Mouse (Mus musculus): Measurements from ENCODE around the gene Pla2g1b. TPM values are rescaled to one million over a fixed set of nuclear protein-coding genes. Genes with fewer than 3 reads are reported as not detected.

Pla2g1b gene
- total and polyA plus RNA-seq, 2 experiments from 2014 or later = not detected

DNA sequence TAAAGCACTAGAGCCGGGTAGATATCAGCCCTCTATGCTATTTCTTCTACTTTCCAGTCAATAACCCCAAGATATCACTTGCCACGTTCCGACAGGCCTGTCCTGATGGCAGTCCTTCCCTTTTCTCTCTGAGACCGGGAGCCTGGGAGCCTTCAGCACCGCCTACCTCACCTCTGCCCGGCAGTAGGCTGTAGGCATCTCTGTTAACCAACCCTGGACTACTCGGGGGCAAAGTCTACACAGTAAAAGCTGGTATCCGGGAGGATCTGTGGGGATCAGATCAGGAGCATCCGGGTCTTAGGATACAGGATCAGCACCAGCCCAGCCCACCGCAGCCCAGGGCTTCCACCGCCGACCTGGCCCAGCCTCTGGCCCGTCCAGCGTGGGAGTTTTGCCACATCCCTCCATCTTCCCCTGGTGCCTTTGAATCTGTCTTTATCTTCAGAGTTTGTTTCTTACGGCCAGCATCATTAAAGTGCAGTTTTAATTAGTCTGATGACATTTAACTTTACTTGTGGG is 57.0 kb downstream of the Pla2g1b start:
- no peak overlapping the region for H3K4me3 ChIP-seq (ENCODE audit: low read depth, low read length)
- no peaks in the 10 kb centered on the region for H3K27me3 ChIP-seq (ENCODE audit: insufficient read depth, low read length)
- DNase-seq (ENCODE audit: low spot score) (no peak), ATAC-seq (ENCODE audit: low FRiP score) (no peak)
- TF ChIP-seq CTCF (IDR thresholded peaks at IDR 0.05) = no peak
- H3K27ac ChIP-seq (ENCODE audit: low read depth, low read length) = no peak overlapping the region
- H3K4me1 ChIP-seq (ENCODE audit: insufficient read depth, low read length) = 0 out of 2 replicates have a peak, but pooled peaks cover 2% of the 10 kb centered on the region
- H3K9me3 ChIP-seq (ENCODE audit: low read length) = no peaks in the 10 kb centered on the region
- peaks cover 2% of the 10 kb centered on the region; the same call in 1 of the 2 replicates for H3K36me3 ChIP-seq (ENCODE audit: insufficient read depth, low read length)
- H3K9ac ChIP-seq (replicated peaks; ENCODE audit: low read length, poor library complexity, severe bottlenecking) = no peak overlapping the region
- 76% methylated on average over 15 of the region's 15 CpGs for WGBS
- H3K4me2 ChIP-seq (ENCODE audit: low read depth, low read length, poor library complexity, severe bottlenecking) = no peak overlapping the region

DNA sequence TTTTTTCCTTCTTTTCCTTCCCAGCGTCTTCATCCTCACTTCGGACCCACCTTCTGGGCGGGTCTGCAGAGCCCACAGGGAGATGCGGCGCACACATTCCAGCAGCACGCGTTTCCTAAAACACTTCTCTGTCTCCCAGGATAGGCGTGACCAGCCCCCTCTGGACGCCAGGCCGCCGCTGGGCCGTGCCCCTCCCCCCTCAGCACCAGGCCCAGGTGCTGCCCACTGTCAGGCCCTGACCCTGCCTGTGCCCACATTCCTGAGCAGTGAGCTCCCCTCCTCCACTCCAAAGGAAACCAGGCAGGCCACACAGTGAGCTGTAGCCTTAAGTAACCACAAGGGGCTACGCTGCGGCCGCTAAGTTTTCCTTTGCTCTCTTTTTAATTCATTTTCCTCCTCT is 57.9 kb downstream of the Pla2g1b start:
- H3K4me1 ChIP-seq (ENCODE audit: insufficient read depth, low read length) = 0 out of 2 replicates have a peak, but pooled peaks cover 2% of the 10 kb centered on the region
- no peak overlapping the region for H3K4me3 ChIP-seq (ENCODE audit: low read depth, low read length)
- DNase-seq (ENCODE audit: low spot score) (no peak), ATAC-seq (ENCODE audit: low FRiP score) (no peak)
- no peaks in the 10 kb centered on the region for H3K9me3 ChIP-seq (ENCODE audit: low read length)
- H3K27ac ChIP-seq (ENCODE audit: low read depth, low read length) = no peak overlapping the region
- H3K4me2 ChIP-seq (ENCODE audit: low read depth, low read length, poor library complexity, severe bottlenecking) = no peak overlapping the region
- H3K9ac ChIP-seq (replicated peaks; ENCODE audit: low read length, poor library complexity, severe bottlenecking) = no peak overlapping the region
- H3K27me3 ChIP-seq (ENCODE audit: insufficient read depth, low read length) = no peaks in the 10 kb centered on the region
- H3K36me3 ChIP-seq (ENCODE audit: insufficient read depth, low read length) = peaks cover 2% of the 10 kb centered on the region; the same call in 1 of the 2 replicates
- 15% methylated on average over 15 of the region's 15 CpGs for WGBS
- TF ChIP-seq CTCF (IDR thresholded peaks at IDR 0.05) = peak; percentile 34

Other genes starting within 250 kb of the Pla2g1b start
- 33.2 and 41.5 TPM in 2 replicates for gene Pop5, start 230.4 kb upstream of the Pla2g1b start, total RNA-seq (2014; rRNA removed)
- gene Pop5, start 230.4 kb upstream of the Pla2g1b start, polyA plus RNA-seq (2015; fragmentation: Nextera tagmentation; extraction: Ambion mirVana) = 95.5 and 101 TPM in 2 replicates
- gene Rnf10, start 193.4 kb upstream of the Pla2g1b start, total RNA-seq (2014; rRNA removed) = 103 and 118 TPM in 2 replicates
- 154 and 158 TPM in 2 replicates for gene Rnf10, start 193.4 kb upstream of the Pla2g1b start, polyA plus RNA-seq (2015; fragmentation: Nextera tagmentation; extraction: Ambion mirVana)
- 29.6 and 36.7 TPM in 2 replicates for gene Coq5, start 186.6 kb upstream of the Pla2g1b start, total RNA-seq (2014; rRNA removed)
- gene Coq5, start 186.6 kb upstream of the Pla2g1b start, polyA plus RNA-seq (2015; fragmentation: Nextera tagmentation; extraction: Ambion mirVana) = 42.8 and 43.5 TPM in 2 replicates
- gene Dynll1, start 165.3 kb upstream of the Pla2g1b start, total RNA-seq (2014; rRNA removed) = 196 and 214 TPM in 2 replicates
- gene Dynll1, start 165.3 kb upstream of the Pla2g1b start, polyA plus RNA-seq (2015; fragmentation: Nextera tagmentation; extraction: Ambion mirVana) = 893 and 930 TPM in 2 replicates
- 44.1 and 45.5 TPM in 2 replicates for gene Srsf9, start 139.1 kb upstream of the Pla2g1b start, total RNA-seq (2014; rRNA removed)
- 88.0 and 93.8 TPM in 2 replicates for gene Srsf9, start 139.1 kb upstream of the Pla2g1b start, polyA plus RNA-seq (2015; fragmentation: Nextera tagmentation; extraction: Ambion mirVana)
- 17.6 and 27.8 TPM in 2 replicates for gene Gatc, start 125.1 kb upstream of the Pla2g1b start, total RNA-seq (2014; rRNA removed)
- 39.2 and 42.4 TPM in 2 replicates for gene Gatc, start 125.1 kb upstream of the Pla2g1b start, polyA plus RNA-seq (2015; fragmentation: Nextera tagmentation; extraction: Ambion mirVana)
- gene Triap1, start 125.0 kb upstream of the Pla2g1b start, total RNA-seq (2014; rRNA removed) = 10.7 and 16.9 TPM in 2 replicates
- gene Triap1, start 125.0 kb upstream of the Pla2g1b start, polyA plus RNA-seq (2015; fragmentation: Nextera tagmentation; extraction: Ambion mirVana) = 53.8 and 54.5 TPM in 2 replicates
- gene Cox6a1, start 117.3 kb upstream of the Pla2g1b start, total RNA-seq (2014; rRNA removed) = 1,189 and 1,342 TPM in 2 replicates
- gene Cox6a1, start 117.3 kb upstream of the Pla2g1b start, polyA plus RNA-seq (2015; fragmentation: Nextera tagmentation; extraction: Ambion mirVana) = 1,504 and 1,624 TPM in 2 replicates
- gene Msi1, start 36.7 kb upstream of the Pla2g1b start, total RNA-seq (2014; rRNA removed) = 72.5 and 82.9 TPM in 2 replicates
- 41.1 and 52.1 TPM in 2 replicates for gene Msi1, start 36.7 kb upstream of the Pla2g1b start, polyA plus RNA-seq (2015; fragmentation: Nextera tagmentation; extraction: Ambion mirVana)
- gene Sirt4, start 18.5 kb downstream of the Pla2g1b start, total RNA-seq (2014; rRNA removed) = 19.5 and 25.6 TPM in 2 replicates
- 22.4 and 27.0 TPM in 2 replicates for gene Sirt4, start 18.5 kb downstream of the Pla2g1b start, polyA plus RNA-seq (2015; fragmentation: Nextera tagmentation; extraction: Ambion mirVana)
- 34.6 and 39.4 TPM in 2 replicates for gene Pxn, start 40.4 kb downstream of the Pla2g1b start, total RNA-seq (2014; rRNA removed)
- 15.3 and 15.9 TPM in 2 replicates for gene Pxn, start 40.4 kb downstream of the Pla2g1b start, polyA plus RNA-seq (2015; fragmentation: Nextera tagmentation; extraction: Ambion mirVana)
- gene Rplp0, start 93.2 kb downstream of the Pla2g1b start, total RNA-seq (2014; rRNA removed) = 1,612 and 1,828 TPM in 2 replicates
- 779 and 814 TPM in 2 replicates for gene Rplp0, start 93.2 kb downstream of the Pla2g1b start, polyA plus RNA-seq (2015; fragmentation: Nextera tagmentation; extraction: Ambion mirVana)
- 72.9 and 75.1 TPM in 2 replicates for gene Gcn1l1, start 99.0 kb downstream of the Pla2g1b start, total RNA-seq (2014; rRNA removed)
- gene Gcn1l1, start 99.0 kb downstream of the Pla2g1b start, polyA plus RNA-seq (2015; fragmentation: Nextera tagmentation; extraction: Ambion mirVana) = 24.7 and 26.6 TPM in 2 replicates
- 97.4 and 99.0 TPM in 2 replicates for gene Rab35, start 165.6 kb downstream of the Pla2g1b start, total RNA-seq (2014; rRNA removed)
- 23.0 and 24.5 TPM in 2 replicates for gene Rab35, start 165.6 kb downstream of the Pla2g1b start, polyA plus RNA-seq (2015; fragmentation: Nextera tagmentation; extraction: Ambion mirVana)